Mouse (Mus musculus): ENCODE measurements at regions not wholly inside any gene's neighbourhood (a gene's known extent, or its start where the extent isn't known, plus 50 kb on each side); places are given as distances from the start of the nearest gene placed in this dataset.

DNA sequence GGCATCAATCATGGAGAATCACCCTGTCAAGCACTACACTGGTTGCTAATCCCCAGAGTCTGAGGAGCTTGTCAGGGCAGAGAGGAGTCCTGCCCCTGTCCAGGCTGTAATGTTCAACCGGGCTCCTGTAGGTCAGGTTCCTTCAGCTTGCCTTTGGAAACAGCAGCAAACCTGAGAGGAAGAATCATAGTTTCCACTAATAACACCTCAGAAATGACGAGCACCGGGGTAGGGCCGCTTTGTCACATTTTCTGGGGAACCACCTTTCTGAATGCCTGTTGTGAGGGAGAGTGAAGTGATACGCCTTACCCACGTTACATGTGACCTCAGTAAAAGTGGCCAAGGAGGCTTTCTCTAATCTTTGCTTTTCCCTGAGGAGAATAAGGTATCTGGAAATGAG, 263.8 kb upstream of the N4bp1 start:
- Histone ChIP-seq H3K9ac (ENCODE audit: low read depth, low read length) (no peak overlapping the region), H3K27me3 (replicated peaks; ENCODE audit: control insufficient read depth, insufficient read depth, low read length) (no peaks in the 10 kb centered on the region), H3K4me2 (no peak overlapping the region), H3K4me1 (replicated peaks; ENCODE audit: control insufficient read depth, insufficient read depth, low read length) (no peaks in the 10 kb centered on the region), H3K36me3 (ENCODE audit: control insufficient read depth, insufficient read depth, low read length) (no peaks in the 10 kb centered on the region), H3K9me3 (ENCODE audit: control insufficient read depth, low read length) (no peaks in the 10 kb centered on the region), H3K27ac (ENCODE audit: low read depth, low read length) (no peak overlapping the region), H3K4me3 (ENCODE audit: low read depth, low read length) (no peak overlapping the region)
- no peak for ATAC-seq (replicated peaks; ENCODE audit: low FRiP score)
- DNase-seq (ENCODE audit: low spot score): no peak
- 82% methylated on average over 6 of the region's 6 CpGs for WGBS

GRCm38 (mm10) chr8:87147704-87148103, 262.6 kb upstream of the N4bp1 start:
- Histone ChIP-seq H3K9me3 (ENCODE audit: control insufficient read depth, low read length) (no peaks in the 10 kb centered on the region), H3K27me3 (replicated peaks; ENCODE audit: control insufficient read depth, insufficient read depth, low read length) (no peaks in the 10 kb centered on the region), H3K27ac (ENCODE audit: low read depth, low read length) (no peak overlapping the region), H3K4me1 (replicated peaks; ENCODE audit: control insufficient read depth, insufficient read depth, low read length) (no peaks in the 10 kb centered on the region), H3K36me3 (ENCODE audit: control insufficient read depth, insufficient read depth, low read length) (no peaks in the 10 kb centered on the region), H3K4me3 (ENCODE audit: low read depth, low read length) (no peak overlapping the region), H3K4me2 (no peak overlapping the region), H3K9ac (ENCODE audit: low read depth, low read length) (no peak overlapping the region)
- 80% methylated on average over 5 of the region's 5 CpGs for WGBS
- no peak for DNase-seq (ENCODE audit: low spot score)
- ATAC-seq (replicated peaks; ENCODE audit: low FRiP score): no peak

- H3K9me3 ChIP-seq (ENCODE audit: control insufficient read depth, low read length): no peaks in the 10 kb centered on the region
- DNase-seq (ENCODE audit: low spot score) (no peak), ATAC-seq (replicated peaks; ENCODE audit: low FRiP score) (no peak)
- WGBS: 78% methylated on average over 4 of the region's 4 CpGs
- no peak overlapping the region for H3K4me3 ChIP-seq (ENCODE audit: low read depth, low read length)
- H3K4me2 ChIP-seq: no peak overlapping the region
- H3K27me3 ChIP-seq (replicated peaks; ENCODE audit: control insufficient read depth, insufficient read depth, low read length): no peaks in the 10 kb centered on the region
- no peak overlapping the region for H3K9ac ChIP-seq (ENCODE audit: low read depth, low read length)
- H3K27ac ChIP-seq (ENCODE audit: low read depth, low read length): no peak overlapping the region
- no peaks in the 10 kb centered on the region for H3K36me3 ChIP-seq (ENCODE audit: control insufficient read depth, insufficient read depth, low read length)
- no peaks in the 10 kb centered on the region for H3K4me1 ChIP-seq (replicated peaks; ENCODE audit: control insufficient read depth, insufficient read depth, low read length)
Measured at GRCm38 (mm10) chr8:87137412-87137811, 252.4 kb upstream of the N4bp1 start.

- DNase-seq (ENCODE audit: low spot score) (no peak), ATAC-seq (replicated peaks; ENCODE audit: low FRiP score) (no peak)
- H3K4me1 ChIP-seq (replicated peaks; ENCODE audit: control insufficient read depth, insufficient read depth, low read length): no peaks in the 10 kb centered on the region
- H3K27ac ChIP-seq (ENCODE audit: low read depth, low read length): no peak overlapping the region
- no peak overlapping the region for H3K4me2 ChIP-seq
- H3K9me3 ChIP-seq (ENCODE audit: control insufficient read depth, low read length): no peaks in the 10 kb centered on the region
- WGBS: 72% methylated on average over 3 of the region's 3 CpGs
- H3K9ac ChIP-seq (ENCODE audit: low read depth, low read length): no peak overlapping the region
- no peaks in the 10 kb centered on the region for H3K36me3 ChIP-seq (ENCODE audit: control insufficient read depth, insufficient read depth, low read length)
- no peak overlapping the region for H3K4me3 ChIP-seq (ENCODE audit: low read depth, low read length)
- H3K27me3 ChIP-seq (replicated peaks; ENCODE audit: control insufficient read depth, insufficient read depth, low read length): no peaks in the 10 kb centered on the region
Measured at GRCm38 (mm10) chr8:87131716-87132115, 246.7 kb upstream of the N4bp1 start.

GRCm38 (mm10) chr8:87130691-87131090, 245.6 kb upstream of the N4bp1 start:
- DNase-seq (ENCODE audit: low spot score): no peak
- no peaks in the 10 kb centered on the region for H3K4me1 ChIP-seq (replicated peaks; ENCODE audit: control insufficient read depth, insufficient read depth, low read length)
- no peak overlapping the region for H3K27ac ChIP-seq (ENCODE audit: low read depth, low read length)
- ATAC-seq (replicated peaks; ENCODE audit: low FRiP score): no peak
- 52% methylated on average over 3 of the region's 3 CpGs for WGBS
- H3K4me3 ChIP-seq (ENCODE audit: low read depth, low read length): no peak overlapping the region
- no peaks in the 10 kb centered on the region for H3K9me3 ChIP-seq (ENCODE audit: control insufficient read depth, low read length)
- no peak overlapping the region for H3K9ac ChIP-seq (ENCODE audit: low read depth, low read length)
- H3K36me3 ChIP-seq (ENCODE audit: control insufficient read depth, insufficient read depth, low read length): no peaks in the 10 kb centered on the region
- no peak overlapping the region for H3K4me2 ChIP-seq
- H3K27me3 ChIP-seq (replicated peaks; ENCODE audit: control insufficient read depth, insufficient read depth, low read length): no peaks in the 10 kb centered on the region

DNA sequence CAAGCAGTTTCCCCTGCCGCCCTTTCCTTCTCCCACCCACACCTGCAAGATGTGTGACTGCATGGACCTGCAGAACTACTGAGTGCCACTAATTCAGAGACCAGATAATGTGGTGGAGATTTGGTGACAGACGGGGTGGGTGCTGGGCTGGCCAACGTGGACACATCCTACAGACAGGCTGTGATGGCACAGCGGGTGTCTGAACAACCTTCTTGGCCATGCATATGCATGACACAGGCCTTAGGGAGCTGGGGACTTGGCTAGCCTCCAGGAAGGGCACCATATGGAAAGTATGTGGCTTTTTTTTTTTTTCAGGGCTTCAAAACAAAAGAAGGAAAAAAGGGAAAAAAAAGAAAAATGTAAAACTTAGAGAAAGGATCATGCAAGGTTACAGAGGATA, 243.5 kb upstream of the N4bp1 start:
- no peak for ATAC-seq (replicated peaks; ENCODE audit: low FRiP score)
- Histone ChIP-seq H3K9me3 (ENCODE audit: control insufficient read depth, low read length) (no peaks in the 10 kb centered on the region), H3K27me3 (replicated peaks; ENCODE audit: control insufficient read depth, insufficient read depth, low read length) (no peaks in the 10 kb centered on the region), H3K4me1 (replicated peaks; ENCODE audit: control insufficient read depth, insufficient read depth, low read length) (no peaks in the 10 kb centered on the region), H3K36me3 (ENCODE audit: control insufficient read depth, insufficient read depth, low read length) (no peaks in the 10 kb centered on the region), H3K4me2 (no peak overlapping the region), H3K9ac (ENCODE audit: low read depth, low read length) (no peak overlapping the region), H3K4me3 (ENCODE audit: low read depth, low read length) (no peak overlapping the region), H3K27ac (ENCODE audit: low read depth, low read length) (no peak overlapping the region)
- WGBS: 58% methylated on average over 4 of the region's 4 CpGs
- no peak for DNase-seq (ENCODE audit: low spot score)

GRCm38 (mm10) chr8:87116190-87116765, 231.2 kb upstream of the N4bp1 start:
- Histone ChIP-seq H3K36me3 (ENCODE audit: control insufficient read depth, insufficient read depth, low read length) (no peaks in the 10 kb centered on the region), H3K4me1 (replicated peaks; ENCODE audit: control insufficient read depth, insufficient read depth, low read length) (no peaks in the 10 kb centered on the region), H3K4me2 (no peak overlapping the region), H3K4me3 (ENCODE audit: low read depth, low read length) (no peak overlapping the region), H3K27ac (ENCODE audit: low read depth, low read length) (no peak overlapping the region), H3K9me3 (ENCODE audit: control insufficient read depth, low read length) (no peaks in the 10 kb centered on the region), H3K9ac (ENCODE audit: low read depth, low read length) (no peak overlapping the region), H3K27me3 (replicated peaks; ENCODE audit: control insufficient read depth, insufficient read depth, low read length) (no peaks in the 10 kb centered on the region)
- DNase-seq (ENCODE audit: low spot score) (no peak), ATAC-seq (replicated peaks; ENCODE audit: low FRiP score) (no peak)
- WGBS: 77% methylated on average over 14 of the region's 14 CpGs

- no peak for DNase-seq (ENCODE audit: low spot score)
- no peaks in the 10 kb centered on the region for H3K27me3 ChIP-seq (replicated peaks; ENCODE audit: control insufficient read depth, insufficient read depth, low read length)
- H3K27ac ChIP-seq (ENCODE audit: low read depth, low read length): no peak overlapping the region
- H3K4me1 ChIP-seq (replicated peaks; ENCODE audit: control insufficient read depth, insufficient read depth, low read length): no peaks in the 10 kb centered on the region
- H3K4me3 ChIP-seq (ENCODE audit: low read depth, low read length): no peak overlapping the region
- H3K36me3 ChIP-seq (ENCODE audit: control insufficient read depth, insufficient read depth, low read length): no peaks in the 10 kb centered on the region
- ATAC-seq (replicated peaks; ENCODE audit: low FRiP score): no peak
- H3K9ac ChIP-seq (ENCODE audit: low read depth, low read length): no peak overlapping the region
- WGBS: 69% methylated on average over 7 of the region's 7 CpGs
- H3K9me3 ChIP-seq (ENCODE audit: control insufficient read depth, low read length): no peaks in the 10 kb centered on the region
- no peak overlapping the region for H3K4me2 ChIP-seq
Measured at GRCm38 (mm10) chr8:87112355-87112754, 227.3 kb upstream of the N4bp1 start.

DNA sequence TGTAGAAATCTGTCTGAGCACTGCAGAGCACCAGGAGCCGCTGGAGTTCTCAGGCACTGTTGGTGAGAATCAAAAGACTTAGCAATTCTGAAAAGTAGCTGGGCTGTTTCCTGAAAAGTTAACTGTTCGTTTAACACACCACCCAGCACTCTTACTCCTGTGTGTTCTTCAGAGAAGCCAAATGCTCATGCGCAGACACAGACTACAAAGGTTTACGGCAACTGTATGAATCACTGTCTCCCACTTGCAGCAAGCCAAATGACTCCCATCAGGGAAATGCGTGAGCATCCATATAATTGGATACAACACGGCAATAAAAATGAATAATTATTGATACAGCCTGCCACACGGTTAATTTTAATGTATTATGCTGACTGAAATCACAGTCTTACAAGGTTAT, 220.0 kb upstream of the N4bp1 start:
- H3K36me3 ChIP-seq (ENCODE audit: control insufficient read depth, insufficient read depth, low read length): no peaks in the 10 kb centered on the region
- DNase-seq (ENCODE audit: low spot score) (no peak), ATAC-seq (replicated peaks; ENCODE audit: low FRiP score) (no peak)
- no peaks in the 10 kb centered on the region for H3K9me3 ChIP-seq (ENCODE audit: control insufficient read depth, low read length)
- H3K4me2 ChIP-seq: no peak overlapping the region
- no peak overlapping the region for H3K4me3 ChIP-seq (ENCODE audit: low read depth, low read length)
- WGBS: 75% methylated on average over 7 of the region's 7 CpGs
- H3K27me3 ChIP-seq (replicated peaks; ENCODE audit: control insufficient read depth, insufficient read depth, low read length): no peaks in the 10 kb centered on the region
- no peaks in the 10 kb centered on the region for H3K4me1 ChIP-seq (replicated peaks; ENCODE audit: control insufficient read depth, insufficient read depth, low read length)
- no peak overlapping the region for H3K9ac ChIP-seq (ENCODE audit: low read depth, low read length)
- H3K27ac ChIP-seq (ENCODE audit: low read depth, low read length): no peak overlapping the region

All from liver, embryonic 11.5 days (tissue).